In the genomic region with DNA sequence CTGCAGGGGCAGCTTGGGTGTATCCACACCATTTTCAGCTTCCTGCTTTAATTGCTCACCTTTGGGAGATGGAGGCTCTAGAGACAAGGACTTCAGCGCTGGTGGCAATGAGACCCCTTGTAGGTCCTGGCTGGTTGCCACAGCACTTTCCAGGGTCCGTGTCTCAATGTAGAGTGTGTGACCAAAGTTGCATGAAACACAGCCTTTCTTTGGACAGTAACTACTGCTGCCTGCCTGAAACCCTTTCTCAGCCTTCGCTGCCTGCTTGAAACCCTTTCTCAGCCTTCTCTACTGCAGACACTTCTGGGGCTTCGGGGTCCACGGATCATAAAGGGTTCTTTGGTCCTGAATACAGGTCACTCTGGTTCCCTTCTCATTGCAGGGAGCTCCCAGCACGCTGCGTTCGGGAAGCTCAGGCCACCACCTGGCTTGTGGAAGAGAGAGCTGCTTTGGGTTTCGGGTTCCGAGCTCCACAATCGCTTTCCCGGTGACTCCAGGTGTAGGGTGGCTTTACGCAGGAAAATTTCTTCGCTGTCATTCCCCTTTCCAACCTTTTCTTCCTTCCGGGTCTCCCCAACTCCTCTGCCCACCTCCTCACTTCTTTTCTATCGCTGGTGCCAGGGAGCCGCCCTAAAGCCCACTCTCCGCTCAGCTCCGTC, we compare ENCODE assay signal across 8 mouse cellular contexts. TPM values are rescaled to one million over a fixed set of nuclear protein-coding genes. Genes with fewer than 3 reads are reported as not detected.
A peak's percentile ranks its signal among the peaks of the same experiment; 100 is the strongest.
DNase-seq lines count a peak whose midpoint lies in the region; ATAC-seq and TF ChIP-seq lines count a peak whose summit lies in the region.

No protein-coding gene starts in this region.

- H3K9ac ChIP-seq in heart, embryonic 14.5 days (ENCODE audit: low read length) = peak overlapping the region; percentile 96
- H3K9ac ChIP-seq in liver, embryonic 13.5 days = peak overlapping the region; percentile 99
- H3K9ac ChIP-seq in neural tube, embryonic 13.5 days = peak overlapping the region; percentile 73

- no peak for TF ChIP-seq CTCF in bone marrow, adult 2 months (IDR thresholded peaks at IDR 0.05; ENCODE audit: control insufficient read depth, insufficient read depth, low read length)

- H3K27me3 ChIP-seq in heart, embryonic 14.5 days (ENCODE audit: control insufficient read depth, insufficient read depth, low read length) = no peaks in the 10 kb centered on the region
- peaks cover under 1% of the 10 kb centered on the region; the same call in 1 of the 2 replicates for H3K27me3 ChIP-seq in liver, embryonic 13.5 days
- H3K27me3 ChIP-seq in neural tube, embryonic 13.5 days = peaks cover 4% of the 10 kb centered on the region; the same call in 1 of the 2 replicates

- peak; percentile 19; the same call in 1 of the 2 replicates for ATAC-seq in heart, embryonic 14.5 days (ENCODE audit: insufficient number of reproducible peaks, insufficient read depth, low FRiP score, low read depth)
- ATAC-seq in liver, embryonic 13.5 days (ENCODE audit: low read depth) = peak; percentile 6; the same call in 1 of the 2 replicates
- peak; percentile 40 for ATAC-seq in neural tube, embryonic 13.5 days (ENCODE audit: low read depth)
- ATAC-seq in inflammation-experienced regulatory T-cells, adult 6 months = no peak

- TF ChIP-seq POLR2A in bone marrow, adult 2 months (IDR thresholded peaks at IDR 0.05; ENCODE audit: borderline replicate concordance, control insufficient read depth, low read depth, low read length) = no peak

- H3K4me1 ChIP-seq in bone marrow, adult 2 months (ENCODE audit: control insufficient read depth, insufficient read depth, low read length) = no peaks in the 10 kb centered on the region; the same call in 1 of the 2 replicates
- peaks cover 4 to 9% of the 10 kb centered on the region in 2 experiments for H3K4me1 ChIP-seq in heart, embryonic 14.5 days (ENCODE audit: control insufficient read depth in 2 of 2, insufficient read depth in 2 of 2, low read length in 2 of 2)
- H3K4me1 ChIP-seq in liver, embryonic 13.5 days (replicated peaks) = peaks cover 30% of the 10 kb centered on the region
- peaks cover 16% of the 10 kb centered on the region for H3K4me1 ChIP-seq in neural tube, embryonic 13.5 days (replicated peaks)

- WGBS in bone marrow, adult 2 months = 1% methylated on average over 19 of the region's 19 CpGs
- WGBS in heart, embryonic 14.5 days = 1% methylated on average over 19 of the region's 19 CpGs
- 2% methylated on average over 19 of the region's 19 CpGs for whole genome bisulfite sequencing in liver, embryonic 13.5 days (ENCODE audit: insufficient replicate concordance)
- WGBS in neural tube, embryonic 13.5 days = under 1% methylated on average over 19 of the region's 19 CpGs

- DNase-seq in layer of hippocampus, adult 11-12 months (ENCODE audit: low spot score) = peak; percentile 17
- no peak for DNase-seq in layer of hippocampus, adult 18-20 months (ENCODE audit: low spot score in 2 of 2)
- DNase-seq in CD8-positive naive resting alpha-beta T cell, adult 2 months (ENCODE audit: low read depth in 2 of 2, low spot score in 2 of 2) = peak; percentile 2 to 16
- peak; percentile 3 for DNase-seq in liver, embryonic 13.5 days

- H3K9me3 ChIP-seq in heart, embryonic 14.5 days (ENCODE audit: control insufficient read depth, low read length) = no peaks in the 10 kb centered on the region
- no peaks in the 10 kb centered on the region for H3K9me3 ChIP-seq in liver, embryonic 13.5 days (replicated peaks)
- no peaks in the 10 kb centered on the region for H3K9me3 ChIP-seq in neural tube, embryonic 13.5 days

- H3K4me3 ChIP-seq in bone marrow, adult 2 months (replicated peaks; ENCODE audit: control insufficient read depth, low read depth, low read length) = peak overlapping the region; percentile 95
- H3K4me3 ChIP-seq in heart, embryonic 14.5 days (ENCODE audit: control insufficient read depth in 1 of 2, insufficient read depth in 1 of 2, low read depth in 1 of 2, low read length in 2 of 2) = peak overlapping the region; percentile 90 to 98
- peak overlapping the region; percentile 98 for H3K4me3 ChIP-seq in liver, embryonic 13.5 days (replicated peaks)
- peak overlapping the region; percentile 99 for H3K4me3 ChIP-seq in neural tube, embryonic 13.5 days

- H3K36me3 ChIP-seq in heart, embryonic 14.5 days (ENCODE audit: control insufficient read depth, insufficient read depth, low read length) = no peaks in the 10 kb centered on the region
- no peaks in the 10 kb centered on the region for H3K36me3 ChIP-seq in liver, embryonic 13.5 days
- H3K36me3 ChIP-seq in neural tube, embryonic 13.5 days = no peaks in the 10 kb centered on the region

- peak overlapping the region; percentile 59 for H3K27ac ChIP-seq in bone marrow, adult 2 months (ENCODE audit: control insufficient read depth, insufficient read depth, low read depth, low read length, poor library complexity)
- peak overlapping the region; percentile 94 for H3K27ac ChIP-seq in heart, embryonic 14.5 days (replicated peaks in 1 of 2; ENCODE audit: control insufficient read depth in 1 of 2, insufficient read depth in 1 of 2, low read depth in 2 of 2, low read length in 2 of 2)
- peak overlapping the region; percentile 91 for H3K27ac ChIP-seq in liver, embryonic 13.5 days
- peak overlapping the region; percentile 94 for H3K27ac ChIP-seq in neural tube, embryonic 13.5 days (replicated peaks)

- peak overlapping the region; percentile 93 for H3K4me2 ChIP-seq in heart, embryonic 14.5 days (ENCODE audit: low read length)
- H3K4me2 ChIP-seq in liver, embryonic 13.5 days = peak overlapping the region; percentile 91
- H3K4me2 ChIP-seq in neural tube, embryonic 13.5 days = peak overlapping the region; percentile 79

RNA-seq across cellular contexts. Expression of a gene that starts 0.6 kb away (rescaled TPM):
- total RNA-seq in layer of hippocampus, adult 18-20 months (2021) = 10 to 100 TPM; 75.0 to 76.4 TPM
- 8.2 and 12.6 TPM in 2 replicates for polyA plus RNA-seq in bone marrow, adult 2 months (2011; ENCODE audit: insufficient read depth, insufficient read length, low replicate concordance, missing spikeins)
- 11.0 and 11.9 TPM in 2 replicates for polyA plus RNA-seq in heart, embryonic 14.5 days (2014; fragmentation: Nextera tagmentation; extraction: Ambion mirVana)
- 4.8 and 4.9 TPM in 2 replicates for polyA plus RNA-seq in liver, embryonic 13.5 days (2015; fragmentation: Nextera tagmentation; extraction: Ambion mirVana)
- 12.8 and 13.9 TPM in 2 replicates for polyA plus RNA-seq in neural tube, embryonic 13.5 days (2015; fragmentation: Nextera tagmentation; extraction: Ambion mirVana)
- 10 to 100 TPM; 12.5 to 30.3 (median 25.3) TPM for polyA plus RNA-seq in inflammation-experienced regulatory T-cells, adult 6 months (2017; shearing (Covaris generic))

Comparison
In these comparisons a context has a peak if more than half of its experiments do, and no peak if none do; other contexts are left out.
1. DNase-seq: peak in layer of hippocampus, adult 11-12 months (single experiment), CD8-positive naive resting alpha-beta T cell, adult 2 months (2 of 2) and liver, embryonic 13.5 days (single experiment); none in layer of hippocampus, adult 18-20 months (0 of 2).
2. Peak in every context shown above with its lines, with median percentiles within 50 percentile points of each other: H3K27ac ChIP-seq, H3K4me3 ChIP-seq, H3K4me2 ChIP-seq and H3K9ac ChIP-seq.